Mouse (Mus musculus) liver, postnatal 0 days (tissue): Measurements from ENCODE around the gene Rdh16.

Experiments used
- CTCF ChIP-seq: sonication (generic); IDR thresholded peaks from 2 replicates; pipeline ENCODE4 v1.5.1; 2016; ENCODE audit warnings: antibody characterized with exemption, low read depth
- EP300 ChIP-seq: IDR thresholded peaks from 2 replicates; pipeline ENCODE4 v1.6.1; 2016; ENCODE audit warnings: antibody characterized with exemption, low read depth, mild to moderate bottlenecking

DNA sequence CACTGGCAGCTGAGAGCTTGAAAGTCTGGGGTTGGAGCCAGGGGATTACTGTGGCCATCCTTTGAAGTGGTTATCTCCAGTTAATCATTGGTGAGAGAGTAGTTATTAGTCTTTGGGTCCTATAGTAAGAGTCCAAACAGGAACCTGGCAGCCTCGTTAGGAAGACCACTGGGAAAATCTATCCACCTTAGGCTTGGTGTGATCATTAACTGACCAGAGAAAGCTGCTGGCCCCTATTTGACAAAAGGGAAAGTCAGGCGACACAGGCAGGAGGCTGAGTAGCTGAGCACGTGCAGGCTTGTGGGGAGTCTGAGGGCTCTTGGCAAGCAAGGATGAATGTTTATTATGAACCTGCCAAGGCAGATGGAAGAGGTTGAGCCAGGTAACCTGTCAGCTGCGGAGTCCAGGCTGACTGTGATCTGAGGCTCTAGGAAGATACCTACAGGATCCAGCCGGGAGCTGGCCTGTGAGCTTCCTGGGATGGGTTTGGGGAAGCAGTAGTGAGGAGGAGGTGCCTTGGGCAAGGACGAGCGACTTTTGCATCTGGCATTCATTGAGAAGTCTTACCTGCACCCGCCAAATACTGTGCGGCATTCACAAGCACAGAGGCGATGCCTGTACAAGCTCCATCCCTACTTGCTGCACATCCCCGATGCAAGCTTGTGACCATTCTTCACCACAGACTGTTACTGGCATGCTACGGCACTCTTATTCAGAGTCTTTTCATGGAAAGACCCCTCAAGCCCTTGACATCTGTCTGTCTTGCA, 36.9 kb upstream of the Rdh16 start:
- no peak for TF ChIP-seq CTCF
- TF ChIP-seq EP300 = 0 out of 2 replicates have a peak, but pooled peaks have one; percentile 32
